Mouse (Mus musculus) limb, embryonic 11.5 days (tissue): ENCODE results near the gene Tbl2. TPM values are rescaled to one million over a fixed set of nuclear protein-coding genes. Genes with fewer than 3 reads are reported as not detected.

Source experiments
- ATAC-seq: fragments of 200-750 bp; cut with Nextera tagmentation; 2 replicates; pipeline ENCODE4 v1.8.0; 2017; ENCODE audit warnings: low read depth; ENCODE audit not compliant: insufficient number of reproducible peaks, low FRiP score, low TSS enrichment
- DNase-seq: peaks from one replicate; pipeline ENCODE4 v3.0.0-alpha.2; 2015; ENCODE audit warnings: low spot score
- H3K27ac ChIP-seq: fragments of 300-500 bp; sonication (generic); replicated peaks from 2 replicates; pipeline ENCODE4 v1.5.1; 2014; ENCODE audit warnings: low read depth, mild to moderate bottlenecking, low read length
- H3K27me3 ChIP-seq: fragments of 300-500 bp; sonication (generic); 2 replicates; pipeline ENCODE4 v1.6.1; 2014; ENCODE audit warnings: mild to moderate bottlenecking, low read length, mixed read lengths; ENCODE audit not compliant: control insufficient read depth, insufficient read depth
- H3K36me3 ChIP-seq: fragments of 300-500 bp; sonication (generic); 2 replicates; pipeline ENCODE4 v1.6.1; 2014; ENCODE audit warnings: mild to moderate bottlenecking, low read length, moderate library complexity, mixed read lengths; ENCODE audit not compliant: control insufficient read depth, insufficient read depth
- H3K4me1 ChIP-seq: fragments of 300-500 bp; sonication (generic); 2 replicates; pipeline ENCODE4 v1.6.1; 2014; ENCODE audit warnings: low read length, mixed read lengths; ENCODE audit not compliant: control insufficient read depth, insufficient read depth
- H3K4me2 ChIP-seq: fragments of 300-500 bp; sonication (generic); 2 replicates; pipeline ENCODE4 v1.6.1; 2014; ENCODE audit warnings: low read depth, mild to moderate bottlenecking, moderate library complexity; ENCODE audit not compliant: severe bottlenecking
- H3K4me3 ChIP-seq: fragments of 300-500 bp; sonication (generic); 2 replicates; pipeline ENCODE4 v1.5.1; 2014; ENCODE audit warnings: low read depth, low read length
- H3K9ac ChIP-seq: fragments of 300-500 bp; sonication (generic); 2 replicates; pipeline ENCODE4 v1.6.1; 2014; ENCODE audit warnings: mild to moderate bottlenecking, low read length
- H3K9me3 ChIP-seq: fragments of 300-500 bp; sonication (generic); 2 replicates; pipeline ENCODE4 v1.6.1; 2016; ENCODE audit warnings: low read length; ENCODE audit not compliant: control insufficient read depth
- WGBS: fragments of 180-500 bp; shearing (Covaris S2); extraction: QIAGEN DNeasy Blood & Tissue Kit; methylation state at CpG from one replicate; pipeline ENCODE4 v1.1.7; 2014; 5-methylcytosine and 5-hydroxymethylcytosine counted together
- polyA plus RNA-seq: library from polyadenylated mRNA; unstranded; fragments of >200 nt; fragmentation: Nextera tagmentation; extraction: Ambion mirVana; gene quantifications from 2 replicates; pipeline ENCODE4 v1.2.1, GENCODE M21; 2014

Gene Tbl2
- polyA plus RNA-seq, 1 experiment from 2014 or later, result 21.4 TPM

DNA sequence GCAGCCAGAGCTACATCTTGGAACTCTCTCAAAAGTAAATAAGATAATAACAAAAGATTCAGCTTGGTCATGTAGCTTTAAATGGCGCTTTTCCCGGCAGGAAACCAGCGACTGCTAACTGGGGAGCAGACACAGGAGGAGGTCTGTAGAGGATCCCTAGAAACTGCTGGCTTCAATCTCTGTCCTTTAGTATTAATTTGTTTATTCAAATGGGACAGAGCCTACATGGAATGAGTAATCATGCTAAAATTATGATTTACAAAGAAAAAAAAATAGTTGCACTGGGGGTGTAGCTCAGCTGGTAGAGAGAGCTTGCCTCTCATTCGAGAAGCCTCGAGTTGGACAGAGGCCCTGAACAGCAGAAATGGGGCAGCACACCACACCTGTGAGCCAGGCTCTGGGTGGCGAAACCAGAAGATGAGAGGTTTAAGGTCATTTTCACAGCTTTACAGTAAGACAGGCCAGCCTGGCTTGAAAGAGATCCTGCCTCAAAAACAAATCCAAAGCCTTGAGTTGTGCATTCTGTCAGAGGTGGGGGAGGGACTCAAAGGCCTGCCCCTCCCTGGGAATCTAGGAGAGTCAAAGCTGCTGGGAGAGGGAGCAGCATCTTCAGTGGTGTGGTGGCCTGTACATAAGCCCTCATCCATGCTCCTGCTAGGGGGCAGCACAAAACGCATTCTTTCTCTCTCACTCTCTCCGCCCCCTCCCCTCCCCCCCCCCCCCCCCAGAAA lies 33.8 kb downstream of the Tbl2 start:
- no peaks in the 10 kb centered on the region for H3K9me3 ChIP-seq
- no peaks in the 10 kb centered on the region for H3K4me1 ChIP-seq
- no peaks in the 10 kb centered on the region for H3K27me3 ChIP-seq
- no peak overlapping the region for H3K4me2 ChIP-seq
- H3K9ac ChIP-seq, result no peak overlapping the region
- H3K27ac ChIP-seq, result no peak overlapping the region
- DNase-seq (no peak), ATAC-seq (no peak)
- WGBS, result 58% methylated on average over 8 of the region's 8 CpGs
- no peak overlapping the region for H3K4me3 ChIP-seq
- peaks cover 20% of the 10 kb centered on the region for H3K36me3 ChIP-seq

DNA sequence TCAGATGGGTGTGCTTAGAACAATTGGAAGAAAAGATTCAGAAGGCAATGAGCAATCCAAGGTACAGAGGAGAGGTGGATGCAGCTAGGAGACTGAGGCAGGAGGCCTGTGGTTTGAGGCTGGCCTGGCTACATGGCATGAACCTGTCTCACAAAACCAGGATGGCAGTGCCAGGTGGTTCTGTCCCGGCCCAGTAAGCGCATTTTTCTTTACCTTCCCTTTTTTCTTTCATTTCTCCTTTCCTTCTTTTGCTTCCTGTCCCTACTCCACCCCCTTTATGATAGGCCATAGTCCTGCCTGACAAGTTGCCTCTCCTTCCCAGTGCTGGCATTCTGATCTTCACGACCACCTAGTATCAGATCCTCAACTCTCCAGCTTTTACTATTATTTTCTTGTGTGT lies 35.6 kb downstream of the Tbl2 start:
- no peak overlapping the region for H3K4me2 ChIP-seq
- DNase-seq (no peak), ATAC-seq (no peak)
- H3K36me3 ChIP-seq, result peaks cover 13% of the 10 kb centered on the region
- no peaks in the 10 kb centered on the region for H3K9me3 ChIP-seq
- peaks cover 14% of the 10 kb centered on the region for H3K4me1 ChIP-seq
- no peaks in the 10 kb centered on the region for H3K27me3 ChIP-seq
- no peak overlapping the region for H3K27ac ChIP-seq
- no peak overlapping the region for H3K9ac ChIP-seq
- no peak overlapping the region for H3K4me3 ChIP-seq
- WGBS, result 87% methylated on average over 3 of the region's 3 CpGs

DNA sequence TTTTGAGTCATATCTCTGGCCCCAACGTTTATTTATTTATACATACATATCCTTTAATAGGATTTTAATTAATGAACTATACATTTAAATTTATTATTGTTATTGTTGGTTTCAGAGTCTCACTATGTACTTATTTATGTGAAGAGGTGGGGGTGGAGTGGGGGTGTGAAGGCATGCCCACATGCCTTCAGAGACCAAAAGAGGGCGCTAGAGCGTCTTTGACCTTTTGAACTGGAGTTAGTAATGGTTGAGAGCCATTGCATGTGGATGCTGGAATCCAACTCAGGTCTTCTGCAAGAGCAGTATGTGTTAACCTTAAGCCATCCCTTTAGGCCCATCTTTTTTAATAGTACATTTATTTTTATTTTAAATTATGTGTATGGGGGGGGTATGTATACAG lies 36.1 kb downstream of the Tbl2 start:
- peak; percentile 28 for DNase-seq
- Histone ChIP-seq H3K4me1 (peaks cover 14% of the 10 kb centered on the region), H3K9ac (no peak overlapping the region), H3K27ac (no peak overlapping the region), H3K27me3 (no peaks in the 10 kb centered on the region), H3K36me3 (peaks cover 7% of the 10 kb centered on the region), H3K9me3 (no peaks in the 10 kb centered on the region), H3K4me2 (no peak overlapping the region), H3K4me3 (no peak overlapping the region)
- no peak for ATAC-seq
- 34% methylated on average over 3 of the region's 3 CpGs for WGBS

DNA sequence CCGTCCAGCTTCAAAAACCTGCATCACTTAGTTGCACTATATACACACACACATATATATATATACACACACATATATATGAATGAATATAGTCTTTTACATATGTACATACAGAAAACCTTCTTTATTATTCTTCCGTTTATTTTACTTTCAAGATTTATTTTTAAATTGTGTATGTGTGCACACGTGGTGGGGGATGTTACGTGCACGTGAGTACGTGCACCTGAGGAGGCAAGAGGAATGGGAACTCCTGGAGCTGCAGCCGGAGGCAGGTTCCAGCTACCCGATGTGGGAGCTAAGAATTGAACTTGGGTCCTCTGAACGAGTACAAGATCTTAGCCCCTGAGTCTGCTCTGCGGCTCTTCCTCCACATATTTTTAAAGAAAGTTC lies 36.8 kb downstream of the Tbl2 start:
- Histone ChIP-seq H3K27ac (peak overlapping the region; percentile 97), H3K27me3 (no peaks in the 10 kb centered on the region), H3K4me3 (peak overlapping the region; percentile 99), H3K36me3 (peaks cover 4% of the 10 kb centered on the region; the same call in 1 of the 2 replicates), H3K9me3 (no peaks in the 10 kb centered on the region), H3K4me1 (peaks cover 14% of the 10 kb centered on the region), H3K4me2 (peak overlapping the region; percentile 50), H3K9ac (peak overlapping the region; percentile 99)
- no peak for DNase-seq
- no peak for ATAC-seq
- WGBS, result 21% methylated on average over 10 of the region's 10 CpGs

DNA sequence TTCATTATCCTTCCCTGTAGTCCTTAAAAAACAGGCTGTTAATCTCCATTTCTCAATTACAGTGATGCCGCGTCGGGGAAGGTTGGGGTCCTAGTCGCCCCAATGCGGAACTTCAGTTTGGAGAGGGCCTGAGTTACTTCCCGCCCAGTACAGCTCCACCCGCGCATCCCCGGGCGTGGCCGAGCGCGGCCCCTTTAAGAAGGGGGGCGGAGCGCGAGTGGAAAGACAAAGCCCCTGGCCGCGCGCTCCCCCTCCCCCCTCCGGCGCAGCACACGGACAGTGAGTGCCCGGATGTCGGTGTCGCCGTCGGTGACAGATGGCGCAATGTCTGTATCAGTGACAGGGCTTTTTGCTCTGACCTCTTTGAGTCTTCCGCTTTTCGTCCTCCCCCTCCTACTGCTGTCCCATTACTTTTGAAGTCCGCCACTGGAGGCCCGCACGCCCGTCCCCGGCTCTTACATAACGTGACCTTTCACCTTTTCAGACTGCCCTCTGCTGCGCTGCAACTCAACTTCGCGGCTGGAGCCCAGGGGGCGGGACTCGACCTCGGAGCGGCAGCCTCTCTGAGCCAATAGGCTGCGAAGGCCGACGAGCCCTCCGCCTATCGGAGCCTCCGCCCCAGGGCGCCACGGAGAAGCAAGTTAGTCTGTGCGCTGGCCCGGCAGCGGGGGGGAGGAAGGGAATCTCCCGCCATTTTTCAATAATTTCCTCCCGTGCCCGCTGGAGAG lies 37.3 kb downstream of the Tbl2 start, which contains the start of gene Baz1b:
Gene Baz1b (plus strand): TSS at position 644 of the 728 bp plus-strand sequence.
- Histone ChIP-seq H3K27me3 (no peaks in the 10 kb centered on the region), H3K9me3 (no peaks in the 10 kb centered on the region), H3K36me3 (peaks cover 3% of the 10 kb centered on the region; the same call in 1 of the 2 replicates), H3K4me3 (peak within 1 kb of the TSS; percentile 99), H3K4me1 (peaks cover 14% of the 10 kb centered on the region), H3K9ac (peak within 1 kb of the TSS; percentile 99), H3K27ac (peak within 1 kb of the TSS; percentile 97), H3K4me2 (peak within 1 kb of the TSS; percentile 73)
- ATAC-seq (peak; percentile 98), DNase-seq (peak; percentile 97)
- WGBS, result under 1% methylated on average over 57 of the region's 57 CpGs

DNA sequence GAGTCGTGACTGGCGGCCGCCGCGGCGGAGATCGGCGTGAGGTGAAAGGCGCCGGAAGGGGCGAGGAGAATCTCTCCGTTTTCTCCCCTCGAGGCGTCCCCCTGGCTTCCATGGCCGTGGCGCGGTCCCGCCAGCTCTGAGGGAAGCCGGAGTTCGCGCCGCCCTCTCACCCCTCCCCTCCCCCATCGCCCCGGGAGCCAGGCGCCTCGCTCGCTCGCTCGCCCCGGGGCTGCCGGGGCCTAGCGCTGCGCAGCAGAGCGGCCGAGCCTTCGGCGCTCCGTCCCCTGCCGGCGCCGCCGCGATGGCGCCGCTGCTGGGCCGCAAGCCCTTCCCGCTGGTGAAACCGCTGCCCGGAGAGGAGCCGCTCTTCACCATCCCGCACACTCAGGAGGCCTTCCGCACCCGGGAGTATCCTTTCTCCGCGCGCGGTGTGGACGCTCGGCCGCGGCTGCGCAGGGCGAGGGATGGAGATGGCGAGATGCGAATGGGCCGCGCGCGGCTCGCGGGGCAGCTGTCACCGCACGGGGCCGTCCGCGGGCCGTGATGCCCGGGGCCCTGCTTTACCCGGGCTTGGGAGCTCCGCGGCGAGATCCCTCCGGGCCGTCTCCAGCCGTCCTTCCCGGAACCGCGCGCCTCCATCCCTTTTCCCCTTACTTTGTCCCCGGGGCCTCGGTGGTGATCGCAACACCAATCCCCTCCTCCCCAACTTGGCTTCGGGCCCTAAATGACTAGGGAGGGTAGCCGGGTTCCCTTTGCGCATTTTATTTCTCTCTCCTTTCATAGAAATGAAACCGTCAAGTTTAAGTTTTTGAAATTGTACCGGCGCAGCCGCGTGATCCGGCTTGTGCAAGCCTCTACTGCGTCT lies 38.1 kb downstream of the Tbl2 start:
- ATAC-seq (peak; percentile 69), DNase-seq (no peak)
- Histone ChIP-seq H3K4me2 (peak overlapping the region; percentile 73), H3K36me3 (no peaks in the 10 kb centered on the region), H3K9ac (peak overlapping the region; percentile 99), H3K27me3 (no peaks in the 10 kb centered on the region), H3K9me3 (no peaks in the 10 kb centered on the region), H3K4me1 (peaks cover 14% of the 10 kb centered on the region), H3K4me3 (peak overlapping the region; percentile 99), H3K27ac (peak overlapping the region; percentile 97)
- WGBS, result under 1% methylated on average over 91 of the region's 102 CpGs

DNA sequence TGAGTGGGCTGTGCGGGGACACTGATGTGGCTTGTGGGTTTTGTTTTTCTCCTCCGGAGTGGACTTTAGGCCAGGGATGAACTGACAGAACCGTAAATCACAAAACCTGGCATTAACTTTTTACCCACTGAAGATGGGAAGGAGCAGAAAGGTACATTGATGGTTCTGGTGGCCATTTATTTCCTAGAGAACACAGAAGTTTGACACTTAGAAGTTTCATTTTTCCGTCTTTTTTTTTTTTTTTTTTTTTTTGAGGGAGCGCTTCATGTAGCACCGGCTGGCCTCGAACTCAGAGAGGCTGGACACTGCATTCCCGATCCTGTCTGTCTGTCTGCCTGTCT lies 38.7 kb downstream of the Tbl2 start:
- Histone ChIP-seq H3K9ac (peak overlapping the region; percentile 99), H3K27me3 (no peaks in the 10 kb centered on the region), H3K9me3 (no peaks in the 10 kb centered on the region), H3K27ac (peak overlapping the region; percentile 97; the same call in 1 of the 2 replicates), H3K4me2 (peak overlapping the region; percentile 73), H3K4me3 (peak overlapping the region; percentile 99), H3K36me3 (no peaks in the 10 kb centered on the region; the same call in 1 of the 2 replicates), H3K4me1 (peaks cover 14% of the 10 kb centered on the region)
- WGBS, result 1% methylated on average over 8 of the region's 8 CpGs
- no peak for ATAC-seq
- DNase-seq, result peak; percentile 26
